Mouse (Mus musculus): ENCODE data around the gene Ccdc191. TPM values are rescaled to one million over a fixed set of nuclear protein-coding genes. Genes with fewer than 3 reads are reported as not detected.

Gene Ccdc191
- polyA plus RNA-seq (2012; rRNA removed) = 6.6 and 7.1 TPM in 2 replicates

DNA sequence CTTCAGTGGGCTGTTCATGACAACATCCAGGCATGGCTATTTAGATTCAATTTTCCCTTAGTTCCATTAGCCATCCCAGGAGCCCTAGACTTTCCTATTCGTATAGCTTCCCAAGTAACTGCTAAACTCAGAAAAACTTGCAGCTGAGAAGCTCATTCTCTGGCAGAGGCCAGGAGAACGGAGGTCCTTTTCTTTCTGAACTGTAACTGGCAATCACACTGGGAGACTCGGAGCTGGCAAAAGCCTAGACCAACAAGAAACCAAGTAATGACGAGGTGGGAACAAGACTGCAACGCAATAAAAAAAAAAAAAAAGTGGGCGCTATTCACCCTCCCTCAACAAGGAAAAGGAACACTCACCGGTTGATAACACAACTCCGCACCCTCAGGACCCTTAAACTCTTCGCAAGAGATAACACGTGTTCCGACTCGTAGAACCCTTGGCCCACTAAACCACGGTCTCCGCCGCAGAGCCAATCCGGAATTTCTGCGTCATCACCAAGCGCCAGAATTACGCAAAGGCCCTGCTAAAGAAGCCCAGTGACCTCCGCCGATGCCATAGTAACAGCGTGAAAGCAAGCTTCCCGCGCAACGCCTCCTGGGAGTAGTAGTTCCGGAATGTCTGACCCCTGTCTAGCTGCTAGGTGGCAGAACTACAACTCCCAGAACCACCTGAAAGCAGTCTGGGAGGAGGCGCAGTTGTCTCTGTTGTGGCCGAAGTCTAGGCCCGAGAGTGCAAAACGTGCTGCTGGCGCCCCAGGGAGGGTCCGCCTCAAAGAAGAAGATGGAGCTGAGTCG is at the start of gene Ccdc191:
Gene Ccdc191, plus strand, starts transcription at position 593 of the 797 bp plus-strand sequence.
- DNase-seq (ENCODE audit: extremely low spot score in 1 of 2, low spot score in 1 of 2) = peak; percentile 100

DNA sequence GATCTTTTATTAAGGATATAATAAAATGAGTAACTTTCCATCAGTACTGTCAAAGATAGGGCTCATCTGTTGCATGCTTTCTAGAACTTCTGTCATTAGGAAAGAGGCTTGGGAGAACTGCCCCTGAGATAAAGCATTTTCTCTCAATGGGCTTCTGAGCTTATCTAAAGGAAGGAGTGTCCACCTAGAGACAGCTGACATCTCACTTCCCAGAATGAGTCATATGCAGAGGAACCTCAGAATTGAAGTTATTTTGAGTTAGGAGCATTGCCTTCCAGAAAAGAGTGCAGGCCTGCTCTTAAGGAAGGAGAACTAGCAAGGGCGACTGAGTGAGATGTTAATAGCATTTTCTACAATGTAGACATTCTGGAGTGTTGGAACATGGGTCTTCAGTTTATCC is 48.4 kb upstream of the Ccdc191 start:
- DNase-seq (ENCODE audit: extremely low spot score in 1 of 2, low spot score in 1 of 2) = no peak

DNA sequence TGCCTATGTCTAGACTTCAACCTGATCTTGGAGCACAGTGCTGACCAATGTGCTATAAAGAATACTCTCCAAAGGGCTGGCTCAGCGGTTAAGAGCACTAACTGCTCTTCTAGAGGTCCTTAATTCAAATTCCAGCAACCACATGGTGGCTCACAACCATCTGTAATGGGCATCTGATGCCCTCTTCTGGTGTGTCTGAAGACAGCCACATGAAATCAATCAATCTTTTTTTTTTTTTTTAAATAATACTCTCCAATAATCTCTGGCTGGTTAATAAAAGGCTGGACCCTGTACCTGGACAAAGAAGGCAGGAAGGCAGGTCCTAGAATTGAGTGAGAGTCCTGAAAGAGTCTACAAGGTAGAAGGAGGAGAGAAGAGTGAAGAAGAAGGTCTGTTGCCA is 39.8 kb upstream of the Ccdc191 start:
- DNase-seq (ENCODE audit: extremely low spot score in 1 of 2, low spot score in 1 of 2) = no peak

DNA sequence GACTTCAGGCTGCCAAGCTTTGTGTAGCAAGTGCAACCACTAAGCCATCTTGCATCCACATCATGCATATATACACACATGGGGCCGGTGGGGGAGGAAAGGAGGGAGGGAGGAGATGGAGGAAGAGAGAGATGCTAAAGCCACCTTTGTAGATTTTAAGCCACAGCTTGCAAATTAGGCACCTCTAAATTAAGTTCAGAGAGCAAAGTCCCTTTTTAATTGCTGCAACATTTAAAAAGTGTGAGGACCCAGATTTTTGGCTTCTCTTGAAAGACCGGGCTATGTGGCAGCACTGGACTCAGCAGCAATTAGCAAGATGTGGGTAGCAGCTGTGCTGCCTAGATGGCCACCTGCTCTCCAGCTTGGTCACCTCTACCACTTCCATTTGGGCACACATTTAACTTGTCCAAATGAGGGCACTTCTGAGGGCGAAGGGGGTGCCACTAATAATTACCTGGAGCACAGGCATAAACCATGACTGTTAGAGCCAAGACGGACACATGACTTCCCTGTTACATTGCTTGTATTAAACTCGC is 30.6 kb upstream of the Ccdc191 start:
- DNase-seq (ENCODE audit: extremely low spot score in 1 of 2, low spot score in 1 of 2) = no peak

DNA sequence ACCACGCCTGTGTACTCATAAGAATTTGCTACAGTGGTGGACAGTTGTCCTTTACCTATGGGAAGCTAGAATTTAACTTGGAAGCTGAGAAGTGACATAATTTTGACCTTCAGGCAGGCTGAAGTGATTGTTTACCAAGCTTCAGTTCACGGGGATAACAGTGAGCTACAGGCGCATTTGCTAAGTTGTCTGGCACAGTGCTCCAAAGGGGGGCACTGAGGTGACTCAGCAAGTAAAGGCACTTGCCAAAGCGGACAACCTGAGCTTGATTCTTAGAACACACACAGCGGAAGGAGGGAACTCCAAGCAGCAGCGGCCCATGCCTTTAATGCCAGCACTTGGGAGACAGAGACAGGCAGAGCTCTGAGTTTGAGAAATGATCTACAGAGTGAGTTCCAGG is 29.0 kb upstream of the Ccdc191 start:
- no peak for DNase-seq (ENCODE audit: extremely low spot score in 1 of 2, low spot score in 1 of 2)

DNA sequence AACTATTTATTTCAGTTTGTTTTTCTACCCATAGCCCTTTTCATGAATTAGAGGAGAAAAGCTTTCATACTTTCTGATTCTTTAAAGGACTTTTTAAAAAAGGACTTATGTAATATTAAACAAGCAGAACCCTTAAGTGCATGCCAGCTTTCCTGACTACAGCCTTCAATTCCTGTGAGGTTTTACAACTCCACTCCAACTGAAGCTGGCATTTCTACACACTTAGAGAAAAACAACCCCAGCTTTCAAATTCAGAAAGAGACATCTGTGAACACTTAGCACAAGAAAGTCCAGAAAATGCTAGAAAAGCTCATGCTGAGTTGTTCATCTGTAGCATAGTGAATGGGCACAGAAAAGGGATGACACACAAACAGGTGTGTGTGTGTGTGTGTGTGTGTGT is 19.8 kb upstream of the Ccdc191 start:
- no peak for DNase-seq (ENCODE audit: extremely low spot score in 1 of 2, low spot score in 1 of 2)

DNA sequence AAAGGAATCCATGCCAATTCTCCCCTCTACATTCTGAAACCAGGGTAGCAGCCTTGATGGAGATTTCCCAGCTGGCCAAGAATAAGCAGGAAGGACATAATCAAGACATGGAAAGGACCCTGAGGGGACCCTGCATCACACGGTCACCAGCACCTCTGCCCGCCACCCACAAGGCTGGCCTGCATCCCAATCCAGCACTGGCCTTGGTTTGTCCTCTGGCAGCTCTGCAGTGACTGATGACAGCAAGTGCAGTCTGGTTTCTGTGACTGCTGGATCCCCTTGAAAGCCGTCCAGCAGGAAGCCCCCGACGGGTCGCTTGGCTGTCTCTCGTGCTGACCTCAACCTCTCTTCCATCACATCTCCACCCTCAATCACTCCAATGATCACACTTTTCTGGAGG is 18.2 kb upstream of the Ccdc191 start:
- no peak for DNase-seq (ENCODE audit: extremely low spot score in 1 of 2, low spot score in 1 of 2)

DNA sequence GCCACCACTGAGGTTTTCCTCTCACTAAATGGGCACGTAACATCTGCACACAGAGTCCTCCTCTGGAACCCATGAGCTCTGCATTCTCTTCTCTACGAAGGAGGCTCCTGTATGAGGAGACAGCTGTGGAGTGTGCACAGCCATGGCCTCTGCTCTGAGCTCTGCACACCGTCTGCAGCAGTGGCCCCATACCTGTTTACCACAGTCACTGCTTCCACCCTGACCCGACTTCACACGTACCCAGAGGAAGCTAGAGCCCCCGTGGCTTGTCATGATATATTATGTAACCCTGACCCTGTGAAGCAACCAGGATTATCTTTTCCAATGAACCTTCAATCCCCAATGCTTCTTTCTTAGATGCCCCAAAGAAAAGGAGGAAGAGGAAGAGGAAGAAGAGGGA is 9.8 kb upstream of the Ccdc191 start:
- DNase-seq (ENCODE audit: extremely low spot score in 1 of 2, low spot score in 1 of 2) = no peak

DNA sequence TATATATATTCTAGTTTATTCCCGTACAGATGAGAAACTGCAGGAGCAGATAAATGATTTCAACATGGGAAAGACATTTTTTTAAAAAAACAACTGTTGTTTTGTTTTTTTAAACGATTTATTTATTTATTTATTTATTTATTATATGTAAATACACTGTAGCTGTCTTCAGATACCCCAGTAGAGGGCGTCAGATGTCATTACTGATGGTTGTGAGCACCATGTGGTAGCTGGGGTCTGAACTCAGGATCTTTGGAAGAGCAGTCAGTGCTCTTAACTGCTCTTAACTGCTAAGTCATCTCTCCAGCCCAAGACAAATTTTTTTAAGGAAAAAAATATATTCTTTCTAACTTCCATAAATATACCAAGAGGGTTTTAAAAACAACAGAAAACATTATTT is 8.0 kb upstream of the Ccdc191 start:
- DNase-seq (ENCODE audit: extremely low spot score in 1 of 2, low spot score in 1 of 2) = no peak

DNA sequence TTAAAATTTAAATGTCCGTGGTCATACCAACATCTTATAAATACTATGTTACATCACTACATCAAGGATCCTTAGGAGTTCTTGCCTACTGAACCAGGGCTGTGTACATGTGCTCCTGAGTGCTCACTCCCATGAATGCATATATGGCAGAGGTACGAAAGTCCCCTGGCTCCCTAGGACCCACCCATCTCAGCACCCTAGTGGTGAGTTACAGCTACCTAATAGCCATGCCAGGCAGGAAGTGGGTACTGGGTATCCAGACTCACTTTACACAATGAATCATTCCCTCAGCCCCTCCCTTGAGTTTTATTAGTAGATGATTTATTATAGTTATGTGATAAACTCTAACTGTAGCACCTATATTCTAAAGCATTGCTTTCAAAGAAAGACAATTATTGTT is 7.3 kb upstream of the Ccdc191 start:
- no peak for DNase-seq (ENCODE audit: extremely low spot score in 1 of 2, low spot score in 1 of 2)

DNA sequence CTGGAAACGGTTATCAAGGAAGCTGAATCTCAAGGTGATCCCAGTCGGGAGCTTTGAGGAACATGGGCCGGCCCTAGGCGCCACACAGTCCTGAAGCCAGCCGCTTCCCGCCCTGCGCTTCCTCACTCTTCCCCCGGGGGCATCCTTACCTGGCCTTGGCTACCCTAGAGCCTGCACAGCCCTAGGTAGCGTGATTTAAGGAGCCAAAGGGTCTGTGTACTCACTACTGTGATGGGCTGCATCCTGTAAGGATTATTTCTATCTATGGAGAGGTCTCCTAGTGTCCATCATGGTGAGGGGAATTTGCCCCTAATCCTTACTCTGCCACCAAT is 371 bp downstream of the Ccdc191 start:
- no peak for DNase-seq (ENCODE audit: extremely low spot score in 1 of 2, low spot score in 1 of 2)

DNA sequence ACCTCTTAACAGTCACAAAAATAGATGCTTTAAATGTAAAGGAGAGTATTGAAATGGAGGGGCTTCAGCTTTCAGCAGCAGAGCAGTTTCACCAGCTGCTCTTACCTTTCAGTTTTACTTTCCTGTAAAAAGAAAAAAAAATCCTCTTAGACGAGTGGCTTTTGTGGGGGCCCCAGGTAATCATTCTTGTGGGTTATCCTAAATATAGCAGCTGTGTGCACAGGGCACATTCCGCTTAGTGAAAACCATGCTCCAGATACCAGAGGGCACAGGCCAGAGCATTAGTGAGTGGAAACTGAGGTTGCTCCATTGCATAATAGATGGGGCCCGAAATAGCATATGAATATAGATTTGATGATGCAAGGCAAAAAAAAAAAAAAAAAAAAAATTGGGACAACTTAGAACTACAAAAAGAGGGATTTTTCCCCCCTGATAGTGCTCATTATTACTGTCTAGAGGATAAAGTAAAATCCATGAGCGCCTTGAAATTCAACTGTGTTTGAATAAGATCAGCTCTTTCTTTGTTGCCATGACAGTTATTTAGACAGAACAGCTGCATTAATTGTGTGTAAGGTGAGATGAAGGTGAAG is 1.2 kb downstream of the Ccdc191 start:
- no peak for DNase-seq (ENCODE audit: extremely low spot score in 1 of 2, low spot score in 1 of 2)

DNA sequence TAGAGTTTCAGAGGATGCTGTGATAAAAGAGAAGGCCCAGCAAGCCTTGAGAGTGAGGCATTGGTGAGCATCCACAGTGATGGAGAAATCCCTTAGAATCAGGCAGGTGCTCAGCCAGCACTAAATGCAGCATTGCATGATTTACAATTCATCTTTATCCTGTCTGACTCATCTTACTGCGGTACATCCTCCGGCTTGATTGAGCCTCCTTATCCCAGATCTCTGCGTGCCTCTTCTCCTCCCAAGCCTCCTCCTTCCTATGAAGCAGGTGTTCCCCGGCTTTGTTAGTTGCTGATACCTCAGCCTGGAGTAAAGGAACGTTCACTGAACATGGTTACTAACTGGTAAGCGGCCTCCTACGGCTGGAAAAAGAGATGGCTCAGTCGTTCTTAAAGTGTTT is 4.9 kb downstream of the Ccdc191 start:
- peak in 1 of 2 experiments; percentile 34 for DNase-seq (ENCODE audit: extremely low spot score in 1 of 2, low spot score in 1 of 2)

DNA sequence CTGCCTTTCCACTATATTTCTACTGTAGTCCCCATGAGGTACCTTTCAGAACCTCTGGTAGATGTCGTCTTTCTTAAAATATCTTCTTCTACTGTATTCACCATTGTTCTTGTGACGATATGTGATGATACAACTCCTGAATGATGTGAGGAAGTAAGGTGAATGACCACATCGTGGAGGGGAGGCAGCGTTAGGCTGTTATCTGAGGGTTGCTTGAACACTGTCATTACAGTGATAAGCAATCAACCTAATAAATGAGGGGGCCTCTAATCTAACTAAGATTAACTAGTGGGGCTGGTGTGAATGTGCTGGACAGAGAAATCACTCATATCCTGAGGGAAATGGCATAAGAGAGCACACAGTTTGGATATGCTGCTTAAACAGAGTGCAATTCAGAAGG is 10.5 kb downstream of the Ccdc191 start:
- DNase-seq (ENCODE audit: extremely low spot score in 1 of 2, low spot score in 1 of 2) = no peak

DNA sequence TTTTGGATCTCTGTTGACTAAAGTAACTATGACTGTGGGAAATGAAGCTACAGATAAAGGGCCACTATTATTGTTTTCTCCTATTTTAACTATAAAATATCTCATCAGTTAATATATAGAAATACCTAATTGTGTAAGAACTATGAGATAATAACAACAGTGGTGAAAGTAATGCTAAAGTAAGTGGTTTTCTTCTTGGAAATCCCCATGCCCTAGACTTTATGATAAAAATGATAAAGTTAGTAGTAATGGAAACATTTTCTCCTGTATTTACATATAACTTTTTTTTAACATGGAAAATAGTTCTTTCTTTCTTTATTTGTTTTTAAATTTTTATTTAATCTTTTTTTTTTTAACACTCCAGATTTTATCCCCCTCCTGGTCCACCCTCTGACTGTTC is 11.0 kb downstream of the Ccdc191 start:
- no peak for DNase-seq (ENCODE audit: extremely low spot score in 1 of 2, low spot score in 1 of 2)

DNA sequence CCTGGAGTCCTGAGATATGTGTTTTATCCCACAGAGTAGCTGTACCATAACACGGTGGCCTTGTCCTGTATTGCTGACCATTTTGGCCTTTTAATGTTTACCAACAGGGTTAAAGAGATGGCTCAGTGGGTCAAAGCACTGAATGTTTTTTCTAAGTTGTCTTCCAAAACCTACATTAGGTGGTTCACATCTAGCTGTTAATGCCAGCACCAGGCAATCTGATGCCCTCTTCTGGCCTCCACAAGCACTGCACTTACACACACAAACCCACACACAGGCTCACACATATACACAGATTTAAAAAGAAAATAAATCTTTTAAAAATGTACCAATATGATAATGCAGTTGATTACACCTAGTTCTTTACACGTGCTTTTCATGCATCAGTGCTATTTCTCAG is 19.3 kb downstream of the Ccdc191 start:
- DNase-seq (ENCODE audit: extremely low spot score in 1 of 2, low spot score in 1 of 2) = no peak

DNA sequence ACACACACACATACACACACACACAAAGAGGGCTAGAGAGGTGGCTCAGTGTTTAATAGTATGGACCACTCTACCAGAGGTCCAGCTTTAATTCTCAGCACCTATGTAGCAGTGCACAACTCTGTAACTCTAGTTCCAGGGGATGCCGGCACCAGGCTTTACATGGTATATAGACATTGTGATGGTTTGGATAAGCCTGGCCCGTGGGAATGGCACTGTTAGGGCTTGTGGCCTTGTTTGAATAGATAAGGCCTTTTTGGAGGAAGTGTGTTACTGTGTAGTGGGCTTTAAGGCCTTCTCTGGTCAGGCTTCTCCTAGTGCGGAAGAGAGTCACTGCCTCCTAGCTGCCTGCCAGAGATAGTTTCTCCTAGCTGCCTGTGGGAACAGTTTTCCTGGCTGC is 29.3 kb downstream of the Ccdc191 start:
- no peak for DNase-seq (ENCODE audit: extremely low spot score in 1 of 2, low spot score in 1 of 2)

DNA sequence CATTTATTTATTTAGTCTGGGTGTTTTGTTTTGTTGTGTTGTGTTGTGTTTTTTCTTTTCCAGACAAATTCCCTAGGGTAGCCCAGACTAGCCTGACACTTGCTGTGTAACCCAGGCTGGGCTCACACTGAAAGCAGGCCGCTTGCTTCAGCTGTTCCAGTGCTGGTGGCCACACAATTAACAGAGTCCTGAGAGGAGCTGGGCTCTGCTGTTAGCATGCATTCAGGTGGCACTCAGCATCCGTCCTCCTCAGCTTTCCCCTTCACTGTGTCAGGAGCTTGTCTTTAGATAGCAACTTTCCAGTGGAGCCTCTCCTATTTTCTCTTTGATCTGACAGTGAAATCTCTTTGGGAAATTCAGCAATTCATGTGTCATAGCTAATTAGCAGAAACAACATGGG is 32.4 kb downstream of the Ccdc191 start:
- DNase-seq (ENCODE audit: extremely low spot score in 1 of 2, low spot score in 1 of 2) = no peak

DNA sequence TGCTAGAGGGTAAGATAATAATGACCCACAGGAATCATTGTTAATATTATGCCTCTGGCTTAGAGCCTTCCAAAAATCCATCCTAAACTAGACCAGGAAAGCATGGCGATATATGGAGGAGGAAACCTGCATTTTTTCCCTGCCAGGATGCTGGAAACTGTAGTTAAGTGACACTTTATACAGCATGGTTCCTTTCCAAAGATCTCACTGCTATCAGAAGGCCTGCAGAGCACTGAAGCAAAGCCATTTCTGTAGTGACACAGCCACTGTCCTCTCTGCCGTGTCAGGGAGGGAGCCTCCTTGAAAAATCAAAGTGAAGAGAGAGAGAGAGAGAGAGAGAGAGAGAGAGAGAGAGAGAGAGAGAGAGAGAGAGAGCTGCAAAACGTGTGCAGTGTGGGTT is 33.0 kb downstream of the Ccdc191 start:
- DNase-seq (ENCODE audit: extremely low spot score in 1 of 2, low spot score in 1 of 2) = no peak

DNA sequence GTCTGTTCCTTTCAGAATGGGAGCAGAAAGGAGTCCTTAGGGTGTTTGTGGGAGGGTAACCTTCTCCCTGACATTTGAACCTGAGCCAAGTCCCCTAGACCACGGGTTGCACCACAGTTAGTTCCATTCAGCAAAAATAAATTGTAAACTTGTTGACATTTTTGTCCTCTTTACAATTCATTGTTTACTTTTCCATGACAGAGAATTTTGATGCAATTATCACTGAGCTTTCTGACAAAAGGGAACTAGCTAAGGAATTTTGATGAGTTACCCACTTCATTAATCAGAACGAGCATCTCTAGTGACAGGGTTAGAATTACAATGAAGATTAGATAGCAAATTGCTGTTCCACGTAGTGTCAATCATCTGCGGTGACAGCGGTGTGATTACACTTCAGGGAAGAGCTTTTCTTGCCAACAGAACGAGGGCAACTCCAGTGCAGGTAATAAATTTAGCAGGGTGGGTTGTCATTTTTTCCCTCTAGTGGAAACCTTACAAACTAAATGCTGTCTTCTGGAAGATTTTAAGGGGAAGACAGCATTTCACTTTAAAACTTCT is 35.5 kb downstream of the Ccdc191 start:
- no peak for DNase-seq (ENCODE audit: extremely low spot score in 1 of 2, low spot score in 1 of 2)

DNA sequence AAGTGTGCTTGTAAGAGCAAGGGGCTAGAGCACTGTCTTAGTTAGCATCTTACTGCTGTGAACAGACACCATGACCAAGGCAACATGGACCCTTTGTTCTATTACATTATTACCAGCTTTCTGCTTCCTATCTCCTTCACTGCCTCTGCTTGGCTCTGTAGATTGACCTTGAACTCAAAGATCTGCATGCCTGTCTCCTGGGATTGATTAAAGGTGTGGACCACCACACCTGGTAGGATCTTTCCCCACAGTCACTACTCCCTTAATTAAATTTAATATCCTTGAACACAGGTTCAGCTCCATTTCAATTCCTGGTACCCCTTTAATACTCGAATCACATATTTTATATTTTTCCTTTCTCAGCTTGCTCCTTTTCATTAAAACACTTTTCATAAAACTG is 36.2 kb downstream of the Ccdc191 start:
- no peak for DNase-seq (ENCODE audit: extremely low spot score in 1 of 2, low spot score in 1 of 2)

DNA sequence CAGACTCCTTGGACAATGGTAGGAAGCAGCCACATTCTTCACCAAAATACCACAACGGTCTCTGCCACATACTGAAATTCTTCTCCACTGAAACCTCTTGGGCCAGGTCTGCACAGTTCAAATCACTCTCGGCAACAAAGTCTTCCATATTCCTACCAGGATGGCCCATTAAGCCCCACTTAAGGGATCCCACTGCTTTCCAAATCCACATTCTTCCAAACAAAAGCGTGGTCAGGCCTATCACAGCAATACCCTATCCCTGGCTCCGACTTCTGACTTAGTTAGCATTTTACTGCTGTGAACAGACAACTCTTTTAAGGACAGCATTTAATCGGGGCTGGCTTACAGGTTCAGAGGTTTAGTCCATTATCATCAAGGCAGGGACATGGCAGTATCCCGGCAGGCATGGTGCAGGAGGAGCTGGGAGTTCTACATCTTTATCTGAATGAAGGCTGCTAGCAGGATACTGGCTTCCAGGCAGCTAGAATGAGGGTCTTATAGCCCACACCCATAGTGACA is 36.8 kb downstream of the Ccdc191 start, which contains the start of gene Qtrt2:
Gene Qtrt2, minus strand, starts transcription at position 469 of the 519 bp plus-strand sequence.
- DNase-seq (ENCODE audit: extremely low spot score in 1 of 2, low spot score in 1 of 2) = no peak

Measured in frontal cortex, adult 2 months (tissue).